Mouse (Mus musculus) embryonic facial prominence, embryonic 11.5 days (tissue): ENCODE measurements at regions not wholly inside any gene's neighbourhood (a gene's known extent, or its start where the extent isn't known, plus 50 kb on each side); places are given as distances from the start of the nearest gene placed in this dataset.
A peak's percentile ranks its signal among the peaks of the same experiment; 100 is the strongest.
"Not testable (repeated sequence)": the region's sequence is repeated elsewhere in the genome, so short reads cannot be mapped to it uniquely, and the experiment has no call there.

Experiments
- ATAC-seq: fragments of 200-750 bp; cut with Nextera tagmentation; replicated peaks from 2 replicates; pipeline ENCODE4 v1.8.0; 2017; ENCODE audit warnings: low read depth; ENCODE audit not compliant: insufficient number of reproducible peaks, low FRiP score, low TSS enrichment
- DNase-seq: peaks from one replicate; pipeline ENCODE4 v3.0.0-alpha.2; 2015; ENCODE audit warnings: low spot score
- H3K27ac ChIP-seq: fragments of 300-500 bp; sonication (generic); replicated peaks from 2 replicates; pipeline ENCODE4 v1.5.1; 2014; ENCODE audit warnings: mild to moderate bottlenecking, low read depth, low read length, control low read depth
- H3K27me3 ChIP-seq: fragments of 300-500 bp; sonication (generic); 2 replicates; pipeline ENCODE4 v1.6.1; 2014; ENCODE audit warnings: mild to moderate bottlenecking, low read length, moderate library complexity, mixed read lengths; ENCODE audit not compliant: control insufficient read depth, insufficient read depth
- H3K36me3 ChIP-seq: fragments of 300-500 bp; sonication (generic); replicated peaks from 2 replicates; pipeline ENCODE4 v1.6.1; 2014; ENCODE audit warnings: low read depth, mild to moderate bottlenecking, low read length, moderate library complexity, mixed read lengths; ENCODE audit not compliant: control insufficient read depth, insufficient read depth
- H3K4me1 ChIP-seq: fragments of 300-500 bp; sonication (generic); 2 replicates; pipeline ENCODE4 v1.6.1; 2014; ENCODE audit warnings: low read length, mixed read lengths; ENCODE audit not compliant: control insufficient read depth, insufficient read depth
- H3K4me2 ChIP-seq: fragments of 300-500 bp; sonication (generic); 2 replicates; pipeline ENCODE4 v1.6.1; 2014; ENCODE audit warnings: low read depth, mild to moderate bottlenecking, control low read depth, low read length, moderate library complexity
- H3K4me3 ChIP-seq: fragments of 300-500 bp; sonication (generic); 2 replicates; pipeline ENCODE4 v1.5.1; 2014; ENCODE audit warnings: low read depth, low read length, control low read depth
- H3K9ac ChIP-seq: fragments of 300-500 bp; sonication (generic); replicated peaks from 2 replicates; pipeline ENCODE4 v1.6.1; 2014; ENCODE audit warnings: mild to moderate bottlenecking, control low read depth, low read length
- H3K9me3 ChIP-seq: fragments of 300-500 bp; sonication (generic); replicated peaks from 2 replicates; pipeline ENCODE4 v1.6.1; 2016; ENCODE audit warnings: mild to moderate bottlenecking, low read length, inconsistent platforms, mixed read lengths; ENCODE audit not compliant: control insufficient read depth
- WGBS: fragments of 180-500 bp; shearing (Covaris S2); extraction: QIAGEN DNeasy Blood & Tissue Kit; methylation state at CpG from one replicate; pipeline ENCODE4 v1.1.7; 2014; 5-methylcytosine and 5-hydroxymethylcytosine counted together

DNA sequence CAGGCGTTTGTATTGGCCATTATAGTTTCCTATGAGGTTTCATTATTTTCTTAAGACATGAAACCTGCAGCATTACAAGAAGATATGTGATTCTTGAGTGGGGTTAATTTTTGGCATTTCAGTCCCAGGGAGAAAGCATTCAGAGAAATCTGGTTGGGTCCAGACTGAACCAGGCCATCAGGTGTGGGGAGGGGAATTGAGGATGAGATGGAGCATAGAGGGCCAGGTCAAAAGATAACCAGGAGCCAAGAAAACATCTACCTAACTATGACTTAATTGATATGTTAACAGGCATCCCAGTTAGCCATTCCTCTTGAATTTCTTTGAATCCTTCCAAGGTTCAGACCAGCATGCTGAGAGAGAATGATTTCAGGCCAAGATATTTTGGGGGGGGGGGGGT, 96.2 kb upstream of the Tnfrsf8 start:
- no peak for ATAC-seq
- no peaks in the 10 kb centered on the region for H3K27me3 ChIP-seq
- no peak overlapping the region for H3K4me3 ChIP-seq
- H3K4me2 ChIP-seq = no peak overlapping the region
- H3K4me1 ChIP-seq = no peaks in the 10 kb centered on the region
- no peak for DNase-seq
- H3K27ac ChIP-seq = no peak overlapping the region
- H3K9me3 ChIP-seq = no peaks in the 10 kb centered on the region
- no peak overlapping the region for H3K9ac ChIP-seq
- 55% methylated on average over 1 of the region's 1 CpGs for WGBS
- H3K36me3 ChIP-seq = no peaks in the 10 kb centered on the region

DNA sequence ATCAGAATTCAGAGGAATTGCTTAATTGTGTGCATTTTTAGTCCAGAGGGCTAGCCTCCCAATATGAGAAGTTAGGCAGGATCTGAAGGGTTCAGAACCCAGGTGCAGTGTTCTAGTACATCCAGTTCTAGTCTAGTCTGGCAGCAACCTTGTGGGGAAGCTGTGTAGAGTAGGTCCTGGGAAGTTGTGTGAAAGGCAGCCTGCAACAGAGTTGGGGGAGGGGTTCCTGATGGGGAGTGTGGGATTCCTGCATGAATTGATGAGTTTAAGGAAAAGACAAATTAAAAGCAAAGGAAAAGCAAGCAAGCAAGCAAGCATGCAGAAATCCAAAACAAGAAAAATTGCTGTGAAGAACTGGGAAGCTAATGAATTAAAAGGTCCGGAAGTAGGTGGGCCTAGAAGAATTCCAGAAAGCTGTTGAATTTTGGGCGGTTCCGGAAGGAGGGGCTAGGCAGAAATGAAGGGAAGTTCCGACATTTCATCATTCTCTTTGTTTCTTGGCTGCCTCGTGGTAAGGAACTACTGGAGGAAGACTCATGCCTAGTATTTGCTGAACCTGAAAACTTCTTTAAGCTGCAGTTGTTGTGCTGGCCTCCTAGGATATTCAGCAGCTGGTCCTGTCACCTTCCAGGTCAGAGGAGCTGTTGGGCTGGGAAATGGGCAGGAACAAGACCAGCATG, 95.0 kb upstream of the Tnfrsf8 start:
- Histone ChIP-seq H3K9ac (no peak overlapping the region), H3K27me3 (no peaks in the 10 kb centered on the region), H3K36me3 (no peaks in the 10 kb centered on the region), H3K9me3 (no peaks in the 10 kb centered on the region), H3K4me1 (no peaks in the 10 kb centered on the region), H3K4me2 (no peak overlapping the region), H3K27ac (no peak overlapping the region), H3K4me3 (no peak overlapping the region)
- DNase-seq = no peak
- no peak for ATAC-seq
- WGBS = 74% methylated on average over 5 of the region's 5 CpGs

DNA sequence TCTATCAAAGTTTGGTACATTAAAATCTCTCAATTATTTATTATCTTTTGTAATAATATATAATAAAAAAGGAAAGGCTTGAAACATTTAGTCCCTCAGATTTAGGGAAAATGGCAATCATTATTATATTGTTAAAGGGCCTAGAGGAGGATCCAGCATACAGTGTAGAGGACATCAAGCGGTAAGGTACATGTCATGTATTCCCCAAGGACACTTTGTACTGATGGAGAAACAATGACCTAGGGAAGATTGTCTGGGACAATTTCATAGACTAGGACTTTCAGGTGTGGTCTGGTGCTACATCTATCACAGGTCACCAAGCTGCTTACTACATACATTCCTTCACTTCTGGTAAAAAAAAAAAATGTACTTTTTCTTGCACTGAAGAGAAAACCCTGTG, 91.1 kb upstream of the Tnfrsf8 start:
- H3K27me3 ChIP-seq, DNase-seq, H3K4me2 ChIP-seq, H3K9me3 ChIP-seq, H3K36me3 ChIP-seq, H3K4me3 ChIP-seq, H3K4me1 ChIP-seq, H3K27ac ChIP-seq, H3K9ac ChIP-seq: not testable (repeated sequence)
- WGBS = 51% methylated on average over 1 of the region's 1 CpGs
- 0 out of 2 replicates have a peak, but pooled peaks have one; percentile 52 for ATAC-seq

DNA sequence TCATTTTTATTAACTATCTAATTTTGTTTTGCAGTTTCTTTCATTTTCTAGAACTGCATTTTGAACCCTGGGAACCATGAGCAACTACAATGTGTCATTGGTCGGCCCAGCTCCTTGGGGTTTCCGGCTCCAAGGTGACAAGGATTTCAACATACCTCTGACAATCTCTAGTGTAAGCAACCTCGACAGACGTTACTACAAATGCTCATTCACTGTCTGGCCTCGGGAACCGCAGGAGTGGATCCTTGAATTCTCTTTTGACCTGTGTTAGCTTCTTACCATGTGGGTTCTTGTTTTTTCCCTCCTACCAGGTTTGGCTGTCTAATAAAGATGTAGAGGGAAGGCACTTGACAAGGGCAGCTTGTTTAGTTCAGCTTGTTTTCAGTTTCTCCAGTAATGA, 89.3 kb upstream of the Tnfrsf8 start:
- WGBS = 75% methylated on average over 6 of the region's 6 CpGs
- H3K4me1 ChIP-seq = not testable (repeated sequence)

DNA sequence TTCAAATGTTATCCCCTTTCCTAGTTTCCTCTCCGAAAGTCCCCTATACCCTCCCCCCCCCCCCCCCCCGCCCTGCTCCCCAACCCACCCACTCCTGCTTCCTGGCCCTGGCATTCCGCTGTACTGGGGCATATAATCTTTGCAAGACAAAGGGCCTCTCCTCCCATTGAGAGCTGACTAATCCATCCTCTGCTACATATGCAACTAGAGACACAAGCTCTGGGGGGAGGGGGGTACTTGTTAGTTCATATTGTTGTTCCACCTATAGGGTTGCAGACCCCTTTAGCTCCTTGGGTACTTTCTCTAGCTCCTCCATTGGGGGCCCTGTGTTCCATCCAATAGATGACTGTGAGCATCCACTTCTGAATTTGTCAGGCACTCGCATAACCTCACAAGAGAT, 63.9 kb upstream of the Tnfrsf8 start:
- H3K4me2 ChIP-seq, H3K36me3 ChIP-seq, H3K27me3 ChIP-seq, H3K27ac ChIP-seq, ATAC-seq, H3K9ac ChIP-seq, H3K9me3 ChIP-seq, H3K4me1 ChIP-seq, H3K4me3 ChIP-seq, DNase-seq: not testable (repeated sequence)
- 80% methylated on average over 3 of the region's 4 CpGs for WGBS

More for the DNA sequence above, 89.3 kb upstream of the Tnfrsf8 start:
- H3K9me3 ChIP-seq, H3K27me3 ChIP-seq, H3K4me2 ChIP-seq, H3K9ac ChIP-seq, ATAC-seq, DNase-seq, H3K36me3 ChIP-seq, H3K27ac ChIP-seq, H3K4me3 ChIP-seq: not testable (repeated sequence)

DNA sequence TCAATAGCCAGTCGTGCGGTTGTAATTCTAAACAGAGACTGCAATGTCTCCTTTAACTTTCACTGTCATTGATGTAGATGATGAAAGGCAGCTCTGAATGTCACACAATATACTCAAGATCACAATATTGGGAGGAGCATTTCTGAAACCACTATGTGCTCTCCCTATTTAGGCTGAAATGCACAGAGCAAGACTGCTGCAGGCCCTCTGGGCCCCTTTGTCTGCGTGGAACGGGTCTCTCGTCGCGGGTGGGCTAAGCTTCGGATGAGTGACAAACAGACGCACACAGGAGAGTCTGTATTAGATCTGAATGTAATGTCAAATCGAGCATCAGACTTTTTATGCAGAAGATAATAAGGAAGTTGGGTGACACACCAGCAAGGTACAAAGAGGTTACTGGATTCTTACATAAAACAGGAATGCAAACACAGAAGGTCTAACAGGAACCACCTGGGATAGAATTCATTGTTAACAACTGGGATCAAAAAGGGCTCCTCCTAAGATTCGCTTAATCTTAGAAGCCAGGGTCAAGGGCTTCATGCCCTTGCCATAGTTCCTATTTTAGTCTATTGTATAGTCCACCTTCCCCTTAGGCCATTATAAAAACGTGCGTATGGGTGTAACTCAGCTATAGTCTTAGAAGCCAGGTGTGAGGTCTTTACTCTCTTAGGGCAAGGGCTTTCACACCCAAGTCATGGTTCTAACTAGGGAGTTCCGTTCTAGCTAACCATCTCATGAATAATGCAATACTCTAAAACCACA, 62.5 kb upstream of the Tnfrsf8 start:
- H3K4me3 ChIP-seq, H3K9me3 ChIP-seq, H3K9ac ChIP-seq, ATAC-seq, H3K36me3 ChIP-seq, H3K27ac ChIP-seq, DNase-seq, H3K4me2 ChIP-seq, H3K27me3 ChIP-seq, H3K4me1 ChIP-seq: not testable (repeated sequence)
- WGBS = 89% methylated on average over 13 of the region's 14 CpGs

DNA sequence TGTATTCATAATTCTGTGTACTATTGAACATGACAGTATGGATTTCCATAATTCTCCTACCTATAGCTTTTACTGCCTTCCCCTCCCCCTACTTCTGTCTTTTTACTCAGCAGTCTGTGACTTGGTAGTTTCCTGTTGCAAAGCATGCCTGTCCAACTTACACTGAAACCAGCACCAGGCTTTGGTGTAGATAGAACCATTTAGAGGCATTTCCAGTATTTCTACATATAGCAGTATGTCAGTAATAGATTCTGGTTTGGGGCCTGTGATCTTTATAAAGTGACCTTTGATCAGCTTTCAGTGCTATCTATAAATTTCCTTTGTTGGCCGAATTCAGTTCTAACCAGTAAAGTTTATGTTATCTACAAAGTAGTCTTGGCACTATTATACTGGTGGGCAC, 54.8 kb upstream of the Tnfrsf8 start:
- no peaks in the 10 kb centered on the region for H3K4me1 ChIP-seq

DNA sequence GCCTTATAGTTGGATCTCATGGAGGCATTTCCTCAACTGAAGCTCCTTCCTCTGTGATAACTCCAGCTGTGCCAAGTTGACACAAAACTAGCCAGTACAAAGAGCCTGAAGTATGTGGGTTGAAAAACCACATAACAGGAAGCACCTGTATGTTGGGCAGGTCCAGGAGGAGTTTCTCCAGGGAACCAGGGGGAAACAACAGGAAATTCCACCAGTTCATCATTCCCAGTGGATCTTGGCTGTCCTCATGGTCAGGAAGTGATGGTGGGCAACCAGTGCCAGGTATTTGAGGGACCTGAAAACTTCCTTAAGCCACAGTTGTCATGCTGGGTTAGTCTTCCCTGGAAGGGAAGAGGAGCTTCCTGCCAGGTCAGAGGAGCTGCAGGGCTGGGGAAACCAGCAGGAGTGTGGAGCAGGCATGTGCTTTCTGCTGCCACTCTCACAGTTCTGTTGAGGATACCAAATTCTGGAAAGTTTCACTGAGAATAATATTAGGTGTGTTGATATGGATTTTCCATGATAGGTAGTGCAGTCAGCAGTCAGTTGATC, 52.4 kb upstream of the Tnfrsf8 start:
- DNase-seq (no peak), ATAC-seq (no peak)
- H3K27ac ChIP-seq = no peak overlapping the region
- H3K4me1 ChIP-seq = no peaks in the 10 kb centered on the region
- H3K9me3 ChIP-seq = no peaks in the 10 kb centered on the region
- H3K27me3 ChIP-seq = no peaks in the 10 kb centered on the region
- no peak overlapping the region for H3K9ac ChIP-seq
- H3K4me2 ChIP-seq = no peak overlapping the region
- no peaks in the 10 kb centered on the region for H3K36me3 ChIP-seq
- H3K4me3 ChIP-seq = no peak overlapping the region

More for the DNA sequence above, 54.8 kb upstream of the Tnfrsf8 start:
- Histone ChIP-seq H3K9ac (no peak overlapping the region), H3K27me3 (no peaks in the 10 kb centered on the region), H3K4me3 (no peak overlapping the region), H3K9me3 (no peaks in the 10 kb centered on the region), H3K4me2 (no peak overlapping the region), H3K36me3 (no peaks in the 10 kb centered on the region), H3K27ac (no peak overlapping the region)
- 71% methylated on average over 1 of the region's 1 CpGs for WGBS
- DNase-seq (no peak), ATAC-seq (no peak)
